Mouse (Mus musculus): Measurements from ENCODE around the gene Gimap7. TPM values are rescaled to one million over a fixed set of nuclear protein-coding genes. Genes with fewer than 3 reads are reported as not detected.

Gene Gimap7
- 0.10 and 0.14 TPM in 2 replicates for polyA plus RNA-seq (2015; fragmentation: Nextera tagmentation; extraction: Ambion mirVana)

GRCm38 (mm10) chr6:48718455-48718854, at the start of gene Gimap7, which contains the start of gene Gm28053:
TSS of gene Gimap7 (plus strand) at chr6:48718621.
TSS of gene Gm28053 (plus strand) at chr6:48718607.
- 60% methylated on average over 2 of the region's 2 CpGs for WGBS (ENCODE audit: insufficient replicate concordance)
- Histone ChIP-seq H3K36me3 (no peaks in the 10 kb centered on the region), H3K4me2 (no peak within 1 kb of the TSS), H3K4me3 (replicated peaks) (no peak within 1 kb of the TSS), H3K9me3 (replicated peaks) (no peaks in the 10 kb centered on the region), H3K27me3 (no peaks in the 10 kb centered on the region), H3K9ac (no peak within 1 kb of the TSS), H3K4me1 (replicated peaks) (no peaks in the 10 kb centered on the region), H3K27ac (no peak within 1 kb of the TSS)
- ATAC-seq (ENCODE audit: low read depth) (no peak), DNase-seq (no peak)

- no peak for ATAC-seq (ENCODE audit: low read depth)
- WGBS (ENCODE audit: insufficient replicate concordance), result 35% methylated on average over 2 of the region's 2 CpGs
- Histone ChIP-seq H3K4me3 (replicated peaks) (no peak overlapping the region), H3K9ac (no peak overlapping the region), H3K27ac (no peak overlapping the region), H3K36me3 (no peaks in the 10 kb centered on the region), H3K9me3 (replicated peaks) (no peaks in the 10 kb centered on the region), H3K4me1 (replicated peaks) (peaks cover 7% of the 10 kb centered on the region), H3K4me2 (no peak overlapping the region), H3K27me3 (no peaks in the 10 kb centered on the region)
- DNase-seq, result no peak
Measured at GRCm38 (mm10) chr6:48669446-48669969, 48.9 kb upstream of the Gimap7 start.

- no peaks in the 10 kb centered on the region for H3K9me3 ChIP-seq (replicated peaks)
- DNase-seq (no peak), ATAC-seq (ENCODE audit: low read depth) (no peak)
Measured at GRCm38 (mm10) chr6:48674291-48675058, 43.9 kb upstream of the Gimap7 start.

GRCm38 (mm10) chr6:48675400-48675930, 43.0 kb upstream of the Gimap7 start:
- H3K9me3 ChIP-seq (replicated peaks), result no peaks in the 10 kb centered on the region
- H3K27me3 ChIP-seq, result no peaks in the 10 kb centered on the region
- H3K36me3 ChIP-seq, result 0 out of 2 replicates have a peak, but pooled peaks cover 4% of the 10 kb centered on the region
- DNase-seq, result no peak
- peaks cover 27% of the 10 kb centered on the region for H3K4me1 ChIP-seq (replicated peaks)
- H3K4me2 ChIP-seq, result peak overlapping the region; percentile 70
- WGBS (ENCODE audit: insufficient replicate concordance), result 24% methylated on average over 10 of the region's 10 CpGs
- ATAC-seq (ENCODE audit: low read depth), result peak; percentile 45
- peak overlapping the region; percentile 74 for H3K27ac ChIP-seq
- peak overlapping the region; percentile 62 for H3K9ac ChIP-seq
- peak overlapping the region; percentile 59 for H3K4me3 ChIP-seq (replicated peaks)

More at GRCm38 (mm10) chr6:48674291-48675058, 43.9 kb upstream of the Gimap7 start:
- Histone ChIP-seq H3K9ac (no peak overlapping the region), H3K36me3 (0 out of 2 replicates have a peak, but pooled peaks cover 4% of the 10 kb centered on the region), H3K4me3 (replicated peaks) (no peak overlapping the region), H3K27me3 (no peaks in the 10 kb centered on the region), H3K4me2 (no peak overlapping the region), H3K4me1 (replicated peaks) (peaks cover 27% of the 10 kb centered on the region), H3K27ac (no peak overlapping the region)
- WGBS (ENCODE audit: insufficient replicate concordance), result 79% methylated on average over 9 of the region's 9 CpGs

GRCm38 (mm10) chr6:48675931-48676859, 42.2 kb upstream of the Gimap7 start, which contains the start of gene Gimap9:
TSS of gene Gimap9 (plus strand) at chr6:48676129.
- H3K4me2 ChIP-seq, result peak within 1 kb of the TSS; percentile 70
- ATAC-seq (ENCODE audit: low read depth), result peak; percentile 86
- H3K36me3 ChIP-seq, result 0 out of 2 replicates have a peak, but pooled peaks cover 4% of the 10 kb centered on the region
- H3K9me3 ChIP-seq (replicated peaks), result no peaks in the 10 kb centered on the region
- WGBS (ENCODE audit: insufficient replicate concordance), result 9% methylated on average over 11 of the region's 13 CpGs
- peak; percentile 40 for DNase-seq
- peaks cover 27% of the 10 kb centered on the region for H3K4me1 ChIP-seq (replicated peaks)
- peak within 1 kb of the TSS; percentile 74 for H3K27ac ChIP-seq
- peak within 1 kb of the TSS; percentile 62 for H3K9ac ChIP-seq
- H3K4me3 ChIP-seq (replicated peaks), result peak within 1 kb of the TSS; percentile 59
- no peaks in the 10 kb centered on the region for H3K27me3 ChIP-seq

- WGBS (ENCODE audit: insufficient replicate concordance), result 62% methylated on average over 5 of the region's 5 CpGs
- no peaks in the 10 kb centered on the region for H3K27me3 ChIP-seq
- H3K4me1 ChIP-seq (replicated peaks), result peaks cover 27% of the 10 kb centered on the region
- H3K27ac ChIP-seq, result no peak overlapping the region
- 0 out of 2 replicates have a peak overlapping the region, but pooled peaks have one; percentile 62 for H3K9ac ChIP-seq
- H3K4me2 ChIP-seq, result peak overlapping the region; percentile 70
- H3K4me3 ChIP-seq (replicated peaks), result peak overlapping the region; percentile 59
- no peak for ATAC-seq (ENCODE audit: low read depth)
- H3K36me3 ChIP-seq, result 0 out of 2 replicates have a peak, but pooled peaks cover 4% of the 10 kb centered on the region
- DNase-seq, result no peak
- no peaks in the 10 kb centered on the region for H3K9me3 ChIP-seq (replicated peaks)
Measured at GRCm38 (mm10) chr6:48676860-48677415, 41.5 kb upstream of the Gimap7 start.

- Histone ChIP-seq H3K27ac (no peak overlapping the region), H3K4me1 (replicated peaks) (peaks cover 27% of the 10 kb centered on the region), H3K4me2 (peak overlapping the region; percentile 70; the same call in 1 of the 2 replicates), H3K9ac (no peak overlapping the region), H3K27me3 (no peaks in the 10 kb centered on the region), H3K9me3 (replicated peaks) (no peaks in the 10 kb centered on the region), H3K4me3 (replicated peaks) (no peak overlapping the region), H3K36me3 (0 out of 2 replicates have a peak, but pooled peaks cover 4% of the 10 kb centered on the region)
- DNase-seq, result no peak
- ATAC-seq (ENCODE audit: low read depth), result no peak
- WGBS (ENCODE audit: insufficient replicate concordance), result 73% methylated on average over 17 of the region's 17 CpGs
Measured at GRCm38 (mm10) chr6:48677492-48678345, 40.7 kb upstream of the Gimap7 start.

GRCm38 (mm10) chr6:48678391-48678790, 40.0 kb upstream of the Gimap7 start:
- Histone ChIP-seq H3K36me3 (0 out of 2 replicates have a peak, but pooled peaks cover 4% of the 10 kb centered on the region), H3K9ac (no peak overlapping the region), H3K27me3 (no peaks in the 10 kb centered on the region), H3K4me2 (no peak overlapping the region), H3K4me3 (replicated peaks) (no peak overlapping the region), H3K27ac (no peak overlapping the region), H3K4me1 (replicated peaks) (peaks cover 27% of the 10 kb centered on the region), H3K9me3 (replicated peaks) (no peaks in the 10 kb centered on the region)
- DNase-seq (no peak), ATAC-seq (ENCODE audit: low read depth) (no peak)
- 42% methylated on average over 4 of the region's 4 CpGs for WGBS (ENCODE audit: insufficient replicate concordance)

GRCm38 (mm10) chr6:48679701-48680100, 38.7 kb upstream of the Gimap7 start:
- H3K27ac ChIP-seq, result no peak overlapping the region
- ATAC-seq (ENCODE audit: low read depth), result no peak
- WGBS (ENCODE audit: insufficient replicate concordance), result 56% methylated on average over 6 of the region's 6 CpGs

GRCm38 (mm10) chr6:48680421-48680820, 38.0 kb upstream of the Gimap7 start:
- Histone ChIP-seq H3K9ac (no peak overlapping the region), H3K27me3 (no peaks in the 10 kb centered on the region), H3K4me1 (replicated peaks) (peaks cover 21% of the 10 kb centered on the region), H3K36me3 (0 out of 2 replicates have a peak, but pooled peaks cover 4% of the 10 kb centered on the region), H3K4me3 (replicated peaks) (no peak overlapping the region), H3K27ac (no peak overlapping the region), H3K9me3 (replicated peaks) (no peaks in the 10 kb centered on the region), H3K4me2 (no peak overlapping the region)
- DNase-seq (no peak), ATAC-seq (ENCODE audit: low read depth) (no peak)
- 44% methylated on average over 5 of the region's 5 CpGs for WGBS (ENCODE audit: insufficient replicate concordance)

More at GRCm38 (mm10) chr6:48679701-48680100, 38.7 kb upstream of the Gimap7 start:
- DNase-seq, result no peak
- 0 out of 2 replicates have a peak, but pooled peaks cover 4% of the 10 kb centered on the region for H3K36me3 ChIP-seq
- no peaks in the 10 kb centered on the region for H3K9me3 ChIP-seq (replicated peaks)
- no peak overlapping the region for H3K4me3 ChIP-seq (replicated peaks)
- H3K4me2 ChIP-seq, result no peak overlapping the region
- no peak overlapping the region for H3K9ac ChIP-seq
- no peaks in the 10 kb centered on the region for H3K27me3 ChIP-seq
- peaks cover 26% of the 10 kb centered on the region for H3K4me1 ChIP-seq (replicated peaks)

Measured in liver, embryonic 13.5 days (tissue).